Mouse (Mus musculus): ENCODE measurements around the gene Fat4.

- TF ChIP-seq EP300 (IDR thresholded peaks at IDR 0.05) (no peak), CTCF (IDR thresholded peaks at IDR 0.05) (no peak)
Observed at GRCm38 (mm10) chr3:38871291-38871690, 15.4 kb upstream of the Fat4 start.
